ENCODE assay signal across 9 mouse cellular contexts in genomic region chr11:108418540-108418939, GRCm38 (mm10). TPM values are rescaled to one million over a fixed set of nuclear protein-coding genes. Genes with fewer than 3 reads are reported as not detected.
DNase-seq lines count a peak whose midpoint lies in the region; ATAC-seq and TF ChIP-seq lines count a peak whose summit lies in the region.
"Had no signal": no experiment of that assay in that cellular context is flagged by ENCODE, and none has a peak within 500 bp of the region (broad histone marks: within the 10 kb centered on the region; RNA-seq: fewer than 3 reads in every experiment).

No protein-coding gene starts in this region.

- H3K4me3 ChIP-seq in heart, adult 2 months = no peak overlapping the region
- H3K4me3 ChIP-seq in lung, embryonic 16.5 days (ENCODE audit: low read length) = no peak overlapping the region

- 13% methylated on average over 1 of the region's 1 CpGs for WGBS in heart, adult 2 months
- whole genome bisulfite sequencing in lung, embryonic 16.5 days = 39% methylated on average over 1 of the region's 1 CpGs

- TF ChIP-seq POLR2A in heart, adult 2 months (IDR thresholded peaks at IDR 0.05; ENCODE audit: insufficient read depth, low read depth, low read length) = no peak

- no peak overlapping the region for H3K9ac ChIP-seq in heart, adult 2 months (ENCODE audit: low read depth, low read length)
- H3K9ac ChIP-seq in lung, embryonic 16.5 days (ENCODE audit: low read length) = no peak overlapping the region

- no peaks in the 10 kb centered on the region for H3K36me3 ChIP-seq in heart, adult 2 months (ENCODE audit: control insufficient read depth, insufficient read depth, low read length)
- no peaks in the 10 kb centered on the region for H3K36me3 ChIP-seq in lung, embryonic 16.5 days (ENCODE audit: control insufficient read depth, insufficient read depth, low read length)

- no peaks in the 10 kb centered on the region for H3K27me3 ChIP-seq in heart, adult 2 months (ENCODE audit: control insufficient read depth, insufficient read depth, low read length)
- H3K27me3 ChIP-seq in lung, embryonic 16.5 days (ENCODE audit: control insufficient read depth, insufficient read depth, low read depth, low read length) = no peaks in the 10 kb centered on the region

- H3K4me1 ChIP-seq in heart, adult 2 months (ENCODE audit: control insufficient read depth, insufficient read depth, low read length) = no peaks in the 10 kb centered on the region
- H3K4me1 ChIP-seq in lung, embryonic 16.5 days (replicated peaks; ENCODE audit: control insufficient read depth, insufficient read depth, low read length) = no peaks in the 10 kb centered on the region

- TF ChIP-seq EP300 in heart, adult 2 months (IDR thresholded peaks at IDR 0.05; ENCODE audit: insufficient read depth, low read depth, low read length) = no peak

- intact Hi-C loops in heart, adult 2 months (cut with DNase I) = loop anchor here (5.0 kb wide), 1 partner anchor 406 kb away; no protein-coding TSS in a partner anchor
- intact Hi-C loops in heart, postnatal 36 days (cut with DNase I) = no loop called here

- no peaks in the 10 kb centered on the region for H3K79me2 ChIP-seq in heart, adult 2 months (replicated peaks; ENCODE audit: control insufficient read depth, insufficient read depth, low read length)

- peak; percentile 52; the same call in 1 of the 2 replicates for ATAC-seq in lung, embryonic 16.5 days (ENCODE audit: low read depth)
- ATAC-seq: Patski had no signal

- no peaks in the 10 kb centered on the region for H3K9me3 ChIP-seq in lung, embryonic 16.5 days (ENCODE audit: control insufficient read depth, low read length)

- no peak for DNase-seq in heart, adult 2 months
- no peak for DNase-seq in heart, postnatal 36 days
- no peak for DNase-seq in lung, postnatal 14 days
- peak; percentile 42 for DNase-seq in embryo, embryonic 9.5 days (ENCODE audit: extremely low spot score)
- peak; percentile 36 for DNase-seq in retina, postnatal 7 days (ENCODE audit: low read depth, low spot score)
- no peak for DNase-seq in neural tube, embryonic 10.5 days (ENCODE audit: extremely low spot score, low spot score)
- DNase-seq in T-cell, adult 2 months (ENCODE audit: low spot score) = no peak

- no peak overlapping the region for H3K27ac ChIP-seq in heart, adult 2 months
- H3K27ac ChIP-seq in lung, embryonic 16.5 days (ENCODE audit: low read length) = no peak overlapping the region

- no peak overlapping the region for H3K4me2 ChIP-seq in lung, embryonic 16.5 days (ENCODE audit: low read depth, low read length)

- peak; percentile 57 for TF ChIP-seq CTCF in heart, adult 2 months (IDR thresholded peaks at IDR 0.05)

RNA-seq across cellular contexts. Expression of gene Cep112, which starts 6.5 kb away (rescaled TPM):
- 10 to 100 TPM; 10.6 to 14.4 TPM for total RNA-seq in heart, adult 2 months (2021)
- 1.1 and 3.9 TPM in 2 replicates for polyA plus RNA-seq in heart, adult 2 months (2012; rRNA removed)
- 10 to 100 TPM; 10.4 to 14.3 TPM for total RNA-seq in heart, postnatal 36 days (2021)
- 15.4 and 19.2 TPM in 2 replicates for polyA plus RNA-seq in lung, embryonic 16.5 days (2015; fragmentation: Nextera tagmentation; extraction: Ambion mirVana)

Comparison
In these comparisons a context has a peak if more than half of its experiments do, and no peak if none do; other contexts are left out.
1. DNase-seq: peak in embryo, embryonic 9.5 days (single experiment) and retina, postnatal 7 days (single experiment); none in heart, adult 2 months (0 of 2), heart, postnatal 36 days (0 of 2), lung, postnatal 14 days (single experiment), neural tube, embryonic 10.5 days (single experiment) and T-cell, adult 2 months (single experiment).